Mouse (Mus musculus) hindbrain, embryonic 15.5 days (tissue): ENCODE results near the gene Pik3ap1. TPM values are rescaled to one million over a fixed set of nuclear protein-coding genes. Genes with fewer than 3 reads are reported as not detected.
"Not testable (repeated sequence)": the region's sequence is repeated elsewhere in the genome, so short reads cannot be mapped to it uniquely, and the experiment has no call there.

Experiments used
- ATAC-seq: fragments of 200-750 bp; cut with Nextera tagmentation; 2 replicates; pipeline ENCODE4 v1.8.0; 2017; ENCODE audit warnings: low read depth, moderate number of reproducible peaks, moderate TSS enrichment; ENCODE audit not compliant: low FRiP score
- H3K27ac ChIP-seq: fragments of 300-500 bp; sonication (generic); replicated peaks from 2 replicates; pipeline ENCODE4 v1.5.1; 2015; ENCODE audit warnings: mild to moderate bottlenecking, inconsistent platforms
- H3K27me3 ChIP-seq: fragments of 300-500 bp; sonication (generic); 2 replicates; pipeline ENCODE4 v1.6.1; 2015; ENCODE audit warnings: control low read depth, inconsistent platforms
- H3K36me3 ChIP-seq: fragments of 300-500 bp; sonication (generic); 2 replicates; pipeline ENCODE4 v1.6.1; 2015; ENCODE audit warnings: control low read depth, inconsistent platforms
- H3K4me1 ChIP-seq: fragments of 300-500 bp; sonication (generic); replicated peaks from 2 replicates; pipeline ENCODE4 v1.6.1; 2015; ENCODE audit warnings: control low read depth, inconsistent platforms
- H3K4me2 ChIP-seq: fragments of 300-500 bp; sonication (generic); 2 replicates; pipeline ENCODE4 v1.6.1; 2015; ENCODE audit warnings: moderate library complexity, mild to moderate bottlenecking, inconsistent platforms
- H3K4me3 ChIP-seq: fragments of 300-500 bp; sonication (generic); 2 replicates; pipeline ENCODE4 v1.5.1; 2015; ENCODE audit warnings: mild to moderate bottlenecking, inconsistent platforms
- H3K9ac ChIP-seq: fragments of 300-500 bp; sonication (generic); 2 replicates; pipeline ENCODE4 v1.6.1; 2015; ENCODE audit warnings: inconsistent platforms
- H3K9me3 ChIP-seq: fragments of 300-500 bp; sonication (generic); 2 replicates; pipeline ENCODE4 v1.6.1; 2016; ENCODE audit warnings: control low read depth, inconsistent platforms
- WGBS: fragments of 180-500 bp; shearing (Covaris S2); methylation state at CpG from one replicate; pipeline ENCODE4 v1.1.7; 2015; 5-methylcytosine and 5-hydroxymethylcytosine counted together
- polyA plus RNA-seq: library from polyadenylated mRNA; unstranded; fragments of >200 nt; fragmentation: Nextera tagmentation; extraction: Ambion mirVana; gene quantifications from 2 replicates; pipeline ENCODE4 v1.2.1, GENCODE M21; 2015

Gene Pik3ap1
- polyA plus RNA-seq, 1 experiment from 2014 or later, result 1.8 TPM

DNA sequence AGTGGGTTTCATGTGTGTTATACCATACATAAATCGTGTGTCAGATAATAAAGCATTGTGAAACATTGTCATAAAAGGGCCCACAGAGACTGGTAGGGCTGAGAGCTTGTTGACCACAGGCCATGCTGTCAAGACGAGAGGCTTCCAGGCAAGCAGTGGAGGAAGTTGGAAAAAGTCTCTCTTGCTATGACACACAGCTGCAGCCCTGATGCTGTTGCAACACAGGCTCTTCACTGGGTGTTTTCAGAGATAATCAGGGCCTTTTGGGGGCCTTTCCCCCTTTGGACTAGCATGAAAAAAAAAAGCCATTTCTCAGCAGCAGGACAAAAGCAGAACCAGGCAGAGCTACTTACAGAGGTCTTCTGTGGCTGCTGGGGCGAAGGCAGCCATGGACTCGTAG lies 63.8 kb downstream of the Pik3ap1 start:
- H3K4me2 ChIP-seq, result no peak overlapping the region
- H3K36me3 ChIP-seq, result no peaks in the 10 kb centered on the region
- H3K4me3 ChIP-seq, result no peak overlapping the region
- no peaks in the 10 kb centered on the region for H3K27me3 ChIP-seq
- peaks cover 4% of the 10 kb centered on the region; the same call in 1 of the 2 replicates for H3K4me1 ChIP-seq
- 79% methylated on average over 4 of the region's 4 CpGs for WGBS
- H3K9me3 ChIP-seq, result no peaks in the 10 kb centered on the region
- no peak overlapping the region for H3K27ac ChIP-seq
- no peak overlapping the region for H3K9ac ChIP-seq
- ATAC-seq, result no peak

DNA sequence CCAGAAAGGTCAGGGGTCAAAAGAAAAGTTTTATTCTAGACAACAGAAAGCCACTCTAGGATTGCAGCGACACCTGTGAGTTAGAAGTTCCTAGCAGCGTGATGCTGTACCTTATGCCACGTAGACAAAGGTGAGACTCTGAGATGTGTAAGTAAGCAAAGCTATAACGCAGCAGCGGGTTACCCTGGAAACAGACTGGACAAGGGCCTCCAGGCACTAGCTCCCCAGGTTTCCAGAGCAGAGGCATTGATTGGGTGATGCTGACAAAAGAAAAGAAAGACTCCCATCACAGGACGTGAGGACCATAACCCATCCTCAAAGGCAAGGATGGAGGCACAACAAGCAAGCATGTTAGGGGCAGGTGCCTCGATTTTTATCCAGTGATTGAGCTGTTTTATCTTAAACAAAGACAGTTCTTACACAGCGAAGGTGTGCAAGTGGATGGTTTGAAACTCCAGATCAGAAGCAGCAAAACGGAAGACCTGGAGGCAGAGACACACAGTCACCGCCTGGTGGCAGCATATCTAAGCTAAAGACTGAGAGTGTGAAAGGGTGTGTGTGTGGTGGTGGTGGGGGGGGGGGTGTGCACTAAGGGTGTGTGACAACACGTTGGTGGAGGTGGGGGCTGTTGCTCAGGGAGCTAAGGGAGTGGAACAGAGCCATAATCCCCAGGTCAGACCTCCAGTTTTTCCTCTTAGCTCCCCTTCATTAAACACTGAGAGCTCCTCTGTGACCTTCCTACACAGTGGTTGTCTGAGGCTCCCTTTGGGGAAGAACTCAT lies 67.4 kb downstream of the Pik3ap1 start:
- Histone ChIP-seq H3K27ac (no peak overlapping the region), H3K27me3 (no peaks in the 10 kb centered on the region), H3K4me3 (no peak overlapping the region), H3K4me2 (no peak overlapping the region), H3K36me3 (no peaks in the 10 kb centered on the region), H3K9ac (no peak overlapping the region), H3K9me3 (no peaks in the 10 kb centered on the region), H3K4me1 (peaks cover 4% of the 10 kb centered on the region; the same call in 1 of the 2 replicates)
- 28% methylated on average over 11 of the region's 11 CpGs for WGBS
- ATAC-seq, result peak; percentile 73

DNA sequence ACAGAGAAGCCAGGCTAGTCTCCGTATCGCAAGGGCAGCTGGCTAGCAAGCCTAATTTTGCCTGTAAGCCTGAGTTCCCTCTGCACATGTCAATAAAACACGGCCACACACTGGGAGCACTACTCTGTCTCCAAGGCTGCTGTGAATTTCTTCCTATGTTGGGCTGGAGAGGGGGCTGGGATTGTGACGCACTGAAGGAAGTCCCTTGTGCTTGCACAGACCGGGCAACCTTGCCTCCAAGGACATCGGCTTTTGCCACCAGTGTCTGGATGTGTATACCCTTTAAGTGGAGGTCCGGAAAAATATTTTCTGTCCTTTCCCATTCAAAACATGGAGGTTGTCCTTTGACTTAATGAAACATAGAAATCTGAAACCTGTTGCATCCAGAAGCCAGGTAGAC lies 70.2 kb downstream of the Pik3ap1 start:
- no peaks in the 10 kb centered on the region for H3K9me3 ChIP-seq
- H3K4me2 ChIP-seq, result no peak overlapping the region
- H3K4me3 ChIP-seq, result no peak overlapping the region
- H3K9ac ChIP-seq, result no peak overlapping the region
- no peaks in the 10 kb centered on the region for H3K36me3 ChIP-seq
- H3K27ac ChIP-seq, result no peak overlapping the region
- H3K4me1 ChIP-seq, result peaks cover 4% of the 10 kb centered on the region; the same call in 1 of the 2 replicates
- 79% methylated on average over 7 of the region's 7 CpGs for WGBS
- no peak for ATAC-seq
- H3K27me3 ChIP-seq, result no peaks in the 10 kb centered on the region

DNA sequence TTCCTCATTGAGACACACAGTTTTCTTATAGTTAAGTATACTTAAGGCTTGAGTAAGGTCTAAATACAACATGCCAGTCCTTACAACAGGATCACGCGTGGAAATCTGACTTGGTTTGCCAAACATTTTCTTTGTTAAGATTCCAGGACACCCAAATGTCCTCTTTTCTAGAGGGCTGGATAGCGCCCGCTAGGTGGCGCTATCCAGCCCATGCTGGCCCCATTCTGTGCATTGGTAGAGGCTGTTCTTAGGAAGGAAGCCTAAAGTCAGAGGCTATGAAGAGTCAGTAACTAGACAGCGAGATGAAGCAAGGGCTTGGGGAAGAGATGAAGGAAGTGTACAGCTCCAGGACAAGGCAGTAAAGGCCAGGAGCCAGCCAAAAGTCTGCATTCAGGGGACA lies 71.2 kb downstream of the Pik3ap1 start:
- Histone ChIP-seq H3K4me3 (no peak overlapping the region), H3K4me1 (peaks cover 4% of the 10 kb centered on the region; the same call in 1 of the 2 replicates), H3K36me3 (no peaks in the 10 kb centered on the region), H3K27ac (no peak overlapping the region), H3K9me3 (no peaks in the 10 kb centered on the region), H3K27me3 (no peaks in the 10 kb centered on the region), H3K4me2 (no peak overlapping the region), H3K9ac (no peak overlapping the region)
- 20% methylated on average over 6 of the region's 6 CpGs for WGBS
- no peak for ATAC-seq

DNA sequence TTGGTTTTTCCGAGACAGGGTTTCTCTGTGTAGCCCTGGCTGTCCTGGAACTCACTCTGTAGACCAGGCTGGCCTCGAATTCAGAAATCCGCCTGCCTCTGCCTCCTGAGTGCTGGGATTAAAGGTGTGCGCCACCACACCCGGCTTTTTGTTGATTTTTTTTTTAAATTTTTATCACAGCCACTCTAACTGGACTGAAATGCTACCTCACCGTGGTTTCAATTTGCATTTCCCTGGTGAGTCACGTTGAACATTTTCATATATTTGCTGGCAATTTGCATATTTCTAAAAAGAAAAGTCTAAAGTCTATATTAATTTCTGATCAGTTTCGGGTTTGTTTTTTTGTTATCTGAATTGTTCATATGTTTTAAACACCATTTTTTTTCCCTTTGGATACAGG lies 72.3 kb downstream of the Pik3ap1 start:
- H3K4me2 ChIP-seq, H3K9me3 ChIP-seq, H3K27ac ChIP-seq, H3K4me3 ChIP-seq, H3K36me3 ChIP-seq, H3K27me3 ChIP-seq, H3K4me1 ChIP-seq, ATAC-seq, H3K9ac ChIP-seq: not testable (repeated sequence)
- WGBS, result 90% methylated on average over 8 of the region's 8 CpGs

DNA sequence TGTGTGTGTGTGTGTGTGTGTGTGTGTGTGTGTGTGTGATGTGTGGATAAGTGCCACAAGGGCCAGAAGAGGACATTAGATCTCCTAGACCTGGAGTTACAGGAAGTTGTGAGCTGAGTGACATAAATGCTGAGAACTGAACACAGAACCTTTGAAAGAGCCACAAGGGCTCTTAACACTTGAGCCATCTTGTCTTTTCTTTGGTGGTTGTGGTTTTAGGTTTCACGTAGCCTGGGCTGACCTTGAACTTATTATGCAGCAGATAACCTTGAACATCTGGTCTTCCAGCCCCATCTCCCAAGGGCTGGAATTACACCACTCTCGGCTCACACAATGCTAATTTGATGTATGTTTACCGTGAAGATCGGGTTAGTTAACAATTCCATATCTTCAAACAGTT lies 72.9 kb downstream of the Pik3ap1 start:
- Histone ChIP-seq H3K27ac (no peak overlapping the region), H3K4me3 (no peak overlapping the region), H3K27me3 (no peaks in the 10 kb centered on the region), H3K9me3 (no peaks in the 10 kb centered on the region), H3K4me1 (no peaks in the 10 kb centered on the region), H3K4me2 (no peak overlapping the region), H3K36me3 (no peaks in the 10 kb centered on the region), H3K9ac (no peak overlapping the region)
- WGBS, result 77% methylated on average over 4 of the region's 4 CpGs
- ATAC-seq, result no peak

DNA sequence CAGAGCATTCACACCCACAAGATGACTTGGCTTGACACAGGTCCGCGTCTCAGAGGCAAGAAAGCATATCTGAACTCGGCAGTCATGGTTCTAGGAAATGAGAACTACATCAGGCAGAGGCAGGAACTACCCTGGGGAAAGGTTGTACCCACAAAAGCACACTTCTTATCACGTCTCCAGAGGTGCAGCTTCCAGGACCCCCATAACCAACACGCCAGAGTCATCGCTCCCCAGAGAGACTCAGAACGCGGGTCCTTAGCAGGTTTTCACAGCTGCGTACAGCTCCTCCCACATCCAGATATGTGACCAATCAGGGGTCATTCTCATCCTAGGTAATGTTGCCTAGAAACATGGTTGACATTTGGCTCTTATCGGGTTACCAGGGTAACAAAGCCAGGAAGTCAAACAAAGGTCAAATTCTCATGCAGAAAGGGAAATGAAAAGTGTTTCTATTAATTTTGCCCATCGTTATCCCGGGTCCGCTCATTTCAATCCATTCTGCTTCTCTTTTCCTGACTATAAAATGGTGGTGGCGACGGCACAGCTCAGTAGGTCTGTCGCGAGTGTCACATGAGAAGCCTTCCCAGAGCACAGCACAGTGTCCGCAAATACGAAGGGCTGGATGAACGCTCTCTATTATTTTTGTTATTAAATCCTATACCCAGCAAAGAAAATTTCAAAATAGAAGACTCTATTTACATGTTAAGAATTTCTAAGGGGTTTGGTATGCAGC lies 73.8 kb downstream of the Pik3ap1 start:
- WGBS, result 17% methylated on average over 20 of the region's 20 CpGs
- ATAC-seq, result peak; percentile 89
- no peaks in the 10 kb centered on the region for H3K9me3 ChIP-seq
- H3K9ac ChIP-seq, result peak overlapping the region; percentile 10; the same call in 1 of the 2 replicates
- H3K4me1 ChIP-seq, result no peaks in the 10 kb centered on the region
- H3K4me2 ChIP-seq, result peak overlapping the region; percentile 66
- H3K4me3 ChIP-seq, result peak overlapping the region; percentile 42
- H3K27ac ChIP-seq, result peak overlapping the region; percentile 52
- H3K27me3 ChIP-seq, result no peaks in the 10 kb centered on the region
- no peaks in the 10 kb centered on the region for H3K36me3 ChIP-seq

DNA sequence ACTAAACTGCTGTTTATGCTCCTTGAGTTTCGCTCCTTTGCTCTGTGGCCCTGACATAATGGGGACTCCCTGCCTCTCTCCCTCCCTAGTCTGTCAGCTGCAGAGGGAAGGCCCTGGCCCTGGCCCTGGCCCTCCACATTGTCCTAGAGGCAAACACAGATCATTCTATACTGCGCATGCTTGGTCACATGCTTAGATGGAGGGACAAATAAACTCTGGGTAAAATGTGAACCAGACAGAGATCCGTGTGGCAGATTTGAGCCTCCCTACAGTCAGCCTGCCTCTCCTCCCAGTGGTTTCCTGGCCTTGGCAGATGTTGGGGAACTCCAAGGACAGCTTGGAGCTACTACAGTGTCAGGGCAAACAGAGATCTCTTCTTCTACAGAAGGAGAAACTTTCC lies 81.0 kb downstream of the Pik3ap1 start:
- 71% methylated on average over 3 of the region's 3 CpGs for WGBS
- Histone ChIP-seq H3K4me1 (no peaks in the 10 kb centered on the region), H3K27me3 (no peaks in the 10 kb centered on the region), H3K9me3 (no peaks in the 10 kb centered on the region), H3K4me3 (no peak overlapping the region), H3K4me2 (no peak overlapping the region), H3K9ac (no peak overlapping the region), H3K36me3 (no peaks in the 10 kb centered on the region), H3K27ac (no peak overlapping the region)
- no peak for ATAC-seq

DNA sequence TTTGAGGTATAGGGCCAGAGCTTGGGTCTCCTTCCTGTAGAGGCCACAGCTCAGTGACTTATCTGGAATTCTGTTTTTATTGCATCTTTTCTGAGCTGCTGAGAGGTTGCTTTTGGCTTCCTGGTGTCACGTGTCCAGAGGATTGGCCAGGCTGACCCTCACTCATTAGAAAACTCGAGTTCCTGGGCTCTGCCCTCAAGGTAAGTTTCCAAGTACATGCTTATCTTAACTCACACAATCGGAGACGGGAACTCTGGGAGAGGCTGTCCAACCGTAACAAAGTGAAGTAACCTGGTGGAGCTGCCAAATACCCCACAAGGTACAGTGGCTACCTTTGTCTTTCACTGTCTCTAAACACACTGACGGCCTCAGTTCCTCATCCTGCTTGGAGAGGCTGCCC lies 81.5 kb downstream of the Pik3ap1 start:
- WGBS, result 83% methylated on average over 6 of the region's 6 CpGs
- Histone ChIP-seq H3K9ac (no peak overlapping the region), H3K27ac (no peak overlapping the region), H3K9me3 (no peaks in the 10 kb centered on the region), H3K4me1 (no peaks in the 10 kb centered on the region), H3K4me3 (no peak overlapping the region), H3K36me3 (no peaks in the 10 kb centered on the region), H3K4me2 (no peak overlapping the region), H3K27me3 (no peaks in the 10 kb centered on the region)
- no peak for ATAC-seq

DNA sequence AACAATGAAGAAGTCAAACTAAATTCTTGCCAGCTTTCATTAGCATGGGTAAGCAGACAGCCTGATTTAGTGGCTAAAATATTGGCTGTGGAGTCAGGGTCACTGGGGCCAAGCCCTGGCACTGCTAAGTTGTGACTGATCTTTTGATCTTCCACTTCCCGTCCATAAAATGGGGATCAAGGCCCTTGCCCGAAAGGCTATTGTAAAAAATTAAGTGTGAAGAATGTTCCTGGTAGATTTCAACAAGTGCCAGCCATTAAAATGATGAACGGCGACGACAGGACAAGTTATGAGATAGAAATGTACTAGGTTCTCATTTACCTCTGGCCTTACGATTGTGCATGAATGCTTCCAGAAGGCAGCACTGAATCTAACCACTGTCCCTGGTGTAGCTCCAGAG lies 83.0 kb downstream of the Pik3ap1 start:
- H3K4me3 ChIP-seq, result no peak overlapping the region
- no peak overlapping the region for H3K9ac ChIP-seq
- H3K36me3 ChIP-seq, result no peaks in the 10 kb centered on the region
- no peak for ATAC-seq
- H3K27ac ChIP-seq, result no peak overlapping the region
- H3K9me3 ChIP-seq, result no peaks in the 10 kb centered on the region
- no peaks in the 10 kb centered on the region for H3K4me1 ChIP-seq
- H3K27me3 ChIP-seq, result no peaks in the 10 kb centered on the region
- 70% methylated on average over 6 of the region's 6 CpGs for WGBS
- no peak overlapping the region for H3K4me2 ChIP-seq

DNA sequence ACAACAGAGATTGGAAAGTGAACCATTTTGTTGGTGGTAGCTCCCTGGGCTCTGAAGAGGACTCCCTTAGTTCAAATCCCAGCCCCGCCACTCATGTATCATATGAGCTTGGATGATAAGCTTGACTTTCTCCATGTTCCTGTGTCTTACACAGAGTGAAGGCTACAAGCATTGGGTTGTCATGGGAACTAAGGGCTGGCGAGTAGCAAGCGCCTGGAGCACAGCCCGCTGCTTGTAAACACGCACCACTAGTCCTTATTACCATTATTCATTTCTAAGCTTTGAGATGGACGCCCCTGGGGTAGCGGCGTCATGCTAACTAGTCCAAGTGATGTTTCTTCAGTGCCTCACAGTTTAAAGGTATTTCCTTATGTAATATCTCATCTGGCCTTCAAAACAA lies 85.5 kb downstream of the Pik3ap1 start:
- H3K27ac ChIP-seq, result no peak overlapping the region
- no peak for ATAC-seq
- no peak overlapping the region for H3K4me2 ChIP-seq
- H3K4me3 ChIP-seq, result no peak overlapping the region
- no peaks in the 10 kb centered on the region for H3K36me3 ChIP-seq
- no peaks in the 10 kb centered on the region for H3K4me1 ChIP-seq
- H3K9ac ChIP-seq, result no peak overlapping the region
- no peaks in the 10 kb centered on the region for H3K9me3 ChIP-seq
- WGBS, result 72% methylated on average over 8 of the region's 8 CpGs
- H3K27me3 ChIP-seq, result no peaks in the 10 kb centered on the region

DNA sequence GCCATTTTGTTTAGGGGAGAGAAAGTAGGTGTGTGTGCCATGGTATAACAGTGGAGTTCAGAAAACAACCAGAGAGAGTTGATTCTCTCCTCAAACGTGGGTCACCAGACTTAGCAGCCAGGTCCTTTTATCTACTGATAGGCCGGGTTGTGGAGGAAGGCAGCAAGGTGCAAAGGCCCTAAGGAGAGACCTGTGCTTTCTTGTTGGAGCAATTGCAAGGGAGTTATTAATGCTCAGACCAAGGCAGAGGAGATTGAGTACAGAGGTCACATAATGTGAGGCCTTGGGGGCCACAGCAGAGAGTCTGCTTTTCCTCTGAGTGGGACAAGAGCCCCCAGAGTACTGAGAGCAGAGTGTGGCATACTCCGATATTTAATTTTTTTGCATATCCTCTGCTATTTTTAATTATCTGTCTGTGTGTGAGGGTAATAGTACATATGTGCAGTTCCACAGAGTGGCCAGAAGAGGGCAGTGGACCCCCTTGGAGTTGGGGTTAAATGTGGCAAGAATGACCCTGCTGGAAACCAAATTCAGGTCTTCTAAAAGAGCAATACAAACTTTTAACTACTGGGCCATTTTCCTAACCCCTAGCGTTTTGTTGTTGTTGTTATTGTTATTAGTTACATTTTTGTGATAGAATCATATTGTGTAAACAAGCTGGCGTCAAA lies 93.8 kb downstream of the Pik3ap1 start:
- Histone ChIP-seq H3K4me2 (no peak overlapping the region), H3K4me3 (no peak overlapping the region), H3K4me1 (no peaks in the 10 kb centered on the region), H3K9ac (no peak overlapping the region), H3K9me3 (no peaks in the 10 kb centered on the region), H3K27ac (no peak overlapping the region), H3K36me3 (no peaks in the 10 kb centered on the region), H3K27me3 (no peaks in the 10 kb centered on the region)
- 62% methylated on average over 5 of the region's 5 CpGs for WGBS
- no peak for ATAC-seq
